Mouse (Mus musculus) kidney, embryonic 16.5 days (tissue): ENCODE results near the gene Vipas39. TPM values are rescaled to one million over a fixed set of nuclear protein-coding genes. Genes with fewer than 3 reads are reported as not detected.
"Not testable (repeated sequence)": the region's sequence is repeated elsewhere in the genome, so short reads cannot be mapped to it uniquely, and the experiment has no call there.

ENCODE experiments used
- ATAC-seq: fragments of 200-750 bp; cut with Nextera tagmentation; 2 replicates; pipeline ENCODE4 v1.8.0; 2017; ENCODE audit warnings: moderate TSS enrichment; ENCODE audit not compliant: low FRiP score, low TSS enrichment
- H3K27ac ChIP-seq: fragments of 300-500 bp; sonication (generic); 2 replicates; pipeline ENCODE4 v1.5.1; 2014; ENCODE audit warnings: low read length
- H3K27me3 ChIP-seq: fragments of 300-500 bp; sonication (generic); 2 replicates; pipeline ENCODE4 v1.6.1; 2014; ENCODE audit warnings: low read length, control low read depth, mixed read lengths; ENCODE audit not compliant: insufficient read depth
- H3K36me3 ChIP-seq: fragments of 300-500 bp; sonication (generic); 2 replicates; pipeline ENCODE4 v1.6.1; 2014; ENCODE audit warnings: low read length, control low read depth, mixed read lengths; ENCODE audit not compliant: insufficient read depth
- H3K4me1 ChIP-seq: fragments of 300-500 bp; sonication (generic); 2 replicates; pipeline ENCODE4 v1.6.1; 2014; ENCODE audit warnings: low read length, control low read depth, mixed read lengths; ENCODE audit not compliant: insufficient read depth
- H3K4me2 ChIP-seq: fragments of 300-500 bp; sonication (generic); replicated peaks from 2 replicates; pipeline ENCODE4 v1.6.1; 2014; ENCODE audit warnings: low read depth, low read length
- H3K4me3 ChIP-seq: fragments of 300-500 bp; sonication (generic); 2 replicates; pipeline ENCODE4 v1.5.1; 2014; ENCODE audit warnings: mild to moderate bottlenecking, low read length
- H3K9ac ChIP-seq: fragments of 300-500 bp; sonication (generic); replicated peaks from 2 replicates; pipeline ENCODE4 v1.6.1; 2014; ENCODE audit warnings: low read length
- H3K9me3 ChIP-seq: fragments of 300-500 bp; sonication (generic); 2 replicates; pipeline ENCODE4 v1.6.1; 2016; ENCODE audit warnings: low read length, control low read depth
- WGBS: fragments of 180-500 bp; shearing (Covaris S2); extraction: QIAGEN DNeasy Blood & Tissue Kit; methylation state at CpG from one replicate; pipeline ENCODE4 v1.1.7; 2014; 5-methylcytosine and 5-hydroxymethylcytosine counted together
- polyA plus RNA-seq: library from polyadenylated mRNA; unstranded; fragments of >200 nt; fragmentation: Nextera tagmentation; extraction: Ambion mirVana; gene quantifications from 2 replicates; pipeline ENCODE4 v1.2.1, GENCODE M21; 2015

The Vipas39 gene
- polyA plus RNA-seq, 1 experiment from 2014 or later, result 53.7 TPM

- WGBS, result 85% methylated on average over 5 of the region's 5 CpGs
- no peak for ATAC-seq
- Histone ChIP-seq H3K9me3 (no peaks in the 10 kb centered on the region), H3K27ac (no peak overlapping the region), H3K4me3 (no peak overlapping the region), H3K4me2 (no peak overlapping the region), H3K27me3 (no peaks in the 10 kb centered on the region), H3K4me1 (no peaks in the 10 kb centered on the region), H3K9ac (no peak overlapping the region), H3K36me3 (peaks cover 37% of the 10 kb centered on the region)
Observed at GRCm38 (mm10) chr12:87236882-87237483, 29.1 kb downstream of the Vipas39 start.

GRCm38 (mm10) chr12:87230379-87230895, 35.6 kb downstream of the Vipas39 start:
- no peak overlapping the region for H3K4me2 ChIP-seq
- H3K4me3 ChIP-seq, result no peak overlapping the region
- H3K27me3 ChIP-seq, result no peaks in the 10 kb centered on the region
- H3K36me3 ChIP-seq, result no peaks in the 10 kb centered on the region
- H3K9ac ChIP-seq, result no peak overlapping the region
- H3K4me1 ChIP-seq, result no peaks in the 10 kb centered on the region
- no peaks in the 10 kb centered on the region for H3K9me3 ChIP-seq
- no peak for ATAC-seq
- H3K27ac ChIP-seq, result no peak overlapping the region

- no peak overlapping the region for H3K9ac ChIP-seq
- H3K4me1 ChIP-seq, result no peaks in the 10 kb centered on the region
- H3K4me3 ChIP-seq, result no peak overlapping the region
- no peaks in the 10 kb centered on the region for H3K36me3 ChIP-seq
- H3K4me2 ChIP-seq, result no peak overlapping the region
- ATAC-seq, result no peak
- no peak overlapping the region for H3K27ac ChIP-seq
- H3K9me3 ChIP-seq, result no peaks in the 10 kb centered on the region
- H3K27me3 ChIP-seq, result no peaks in the 10 kb centered on the region
- 82% methylated on average over 2 of the region's 2 CpGs for WGBS
Observed at GRCm38 (mm10) chr12:87229633-87230032, 36.4 kb downstream of the Vipas39 start.

- Histone ChIP-seq H3K4me2 (no peak overlapping the region), H3K27me3 (no peaks in the 10 kb centered on the region), H3K9ac (no peak overlapping the region), H3K4me3 (no peak overlapping the region), H3K4me1 (no peaks in the 10 kb centered on the region), H3K36me3 (no peaks in the 10 kb centered on the region), H3K9me3 (no peaks in the 10 kb centered on the region), H3K27ac (no peak overlapping the region)
- 78% methylated on average over 7 of the region's 7 CpGs for WGBS
- ATAC-seq, result no peak
Observed at GRCm38 (mm10) chr12:87226801-87227200, 39.3 kb downstream of the Vipas39 start.

- ATAC-seq, result no peak
- no peaks in the 10 kb centered on the region for H3K4me1 ChIP-seq
- WGBS, result 81% methylated on average over 10 of the region's 10 CpGs
Observed at GRCm38 (mm10) chr12:87224950-87225349, 41.1 kb downstream of the Vipas39 start.

GRCm38 (mm10) chr12:87219362-87219761, 46.7 kb downstream of the Vipas39 start:
- H3K4me1 ChIP-seq, result no peaks in the 10 kb centered on the region
- H3K4me3 ChIP-seq, result no peak overlapping the region
- H3K27me3 ChIP-seq, result no peaks in the 10 kb centered on the region
- no peak overlapping the region for H3K27ac ChIP-seq
- ATAC-seq, result no peak
- H3K4me2 ChIP-seq, result no peak overlapping the region
- no peak overlapping the region for H3K9ac ChIP-seq
- H3K9me3 ChIP-seq, result no peaks in the 10 kb centered on the region
- WGBS, result 45% methylated on average over 7 of the region's 7 CpGs
- H3K36me3 ChIP-seq, result no peaks in the 10 kb centered on the region

More at GRCm38 (mm10) chr12:87224950-87225349, 41.1 kb downstream of the Vipas39 start:
- H3K36me3 ChIP-seq, result no peaks in the 10 kb centered on the region
- H3K27ac ChIP-seq, result no peak overlapping the region
- no peaks in the 10 kb centered on the region for H3K9me3 ChIP-seq
- H3K9ac ChIP-seq, result no peak overlapping the region
- H3K4me2 ChIP-seq, result no peak overlapping the region
- no peak overlapping the region for H3K4me3 ChIP-seq
- no peaks in the 10 kb centered on the region for H3K27me3 ChIP-seq

- Histone ChIP-seq H3K4me2 (no peak overlapping the region), H3K9ac (no peak overlapping the region), H3K4me1 (no peaks in the 10 kb centered on the region), H3K9me3 (no peaks in the 10 kb centered on the region), H3K4me3 (no peak overlapping the region), H3K27ac (no peak overlapping the region), H3K36me3 (no peaks in the 10 kb centered on the region), H3K27me3 (no peaks in the 10 kb centered on the region)
- ATAC-seq, result no peak
Observed at GRCm38 (mm10) chr12:87217596-87217995, 48.5 kb downstream of the Vipas39 start.

- H3K4me1 ChIP-seq, result no peaks in the 10 kb centered on the region
- 68% methylated on average over 2 of the region's 2 CpGs for WGBS
Observed at GRCm38 (mm10) chr12:87216053-87216452, 50.0 kb downstream of the Vipas39 start.

GRCm38 (mm10) chr12:87212844-87213606, 53.0 kb downstream of the Vipas39 start:
- 62% methylated on average over 2 of the region's 2 CpGs for WGBS
- no peaks in the 10 kb centered on the region for H3K4me1 ChIP-seq

More at GRCm38 (mm10) chr12:87216053-87216452, 50.0 kb downstream of the Vipas39 start:
- no peak for ATAC-seq
- Histone ChIP-seq H3K9me3 (no peaks in the 10 kb centered on the region), H3K27ac (no peak overlapping the region), H3K9ac (no peak overlapping the region), H3K27me3 (no peaks in the 10 kb centered on the region), H3K36me3 (no peaks in the 10 kb centered on the region), H3K4me2 (no peak overlapping the region), H3K4me3 (no peak overlapping the region)

GRCm38 (mm10) chr12:87205789-87206188, 60.3 kb downstream of the Vipas39 start:
- not testable (repeated sequence) for H3K27ac ChIP-seq, H3K9me3 ChIP-seq, H3K9ac ChIP-seq, H3K4me2 ChIP-seq, ATAC-seq, H3K4me3 ChIP-seq, H3K4me1 ChIP-seq, H3K27me3 ChIP-seq, H3K36me3 ChIP-seq
- WGBS, result 89% methylated on average over 5 of the region's 5 CpGs

More at GRCm38 (mm10) chr12:87212844-87213606, 53.0 kb downstream of the Vipas39 start:
- Histone ChIP-seq H3K9ac (no peak overlapping the region), H3K27ac (no peak overlapping the region), H3K27me3 (no peaks in the 10 kb centered on the region), H3K36me3 (no peaks in the 10 kb centered on the region), H3K4me2 (no peak overlapping the region), H3K9me3 (no peaks in the 10 kb centered on the region), H3K4me3 (no peak overlapping the region)
- no peak for ATAC-seq
